Mouse (Mus musculus) lung, postnatal 25 days (tissue): ENCODE data around the gene Polh.

Experiments
- DNase-seq: peaks from one replicate; pipeline ENCODE4 v3.0.0; 2022; ENCODE audit warnings: low spot score

Polh gene

DNA sequence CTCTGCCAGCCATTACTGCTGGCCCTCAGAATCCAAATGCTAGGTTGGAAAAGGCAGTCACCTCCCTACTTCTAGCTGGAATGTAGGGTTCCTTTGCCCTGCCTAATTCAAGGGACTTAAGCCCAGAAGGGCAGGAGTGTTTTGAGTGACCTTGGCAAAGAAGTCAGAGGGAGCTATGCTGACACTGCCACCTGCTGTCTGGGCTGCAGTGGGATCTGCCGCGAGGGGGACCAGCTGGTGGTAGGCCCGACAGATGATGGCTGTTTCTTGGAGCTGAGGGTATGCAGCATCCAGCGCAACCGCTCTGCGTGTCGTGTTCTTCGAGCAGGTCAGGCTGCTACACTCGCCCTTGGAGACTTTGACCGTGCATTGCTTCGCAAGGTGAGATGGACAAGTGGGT lies 35.4 kb downstream of the Polh start:
- DNase-seq = no peak

GRCm38 (mm10) chr17:46166270-46166669 lies 36.2 kb downstream of the Polh start:
- no peak for DNase-seq

DNA sequence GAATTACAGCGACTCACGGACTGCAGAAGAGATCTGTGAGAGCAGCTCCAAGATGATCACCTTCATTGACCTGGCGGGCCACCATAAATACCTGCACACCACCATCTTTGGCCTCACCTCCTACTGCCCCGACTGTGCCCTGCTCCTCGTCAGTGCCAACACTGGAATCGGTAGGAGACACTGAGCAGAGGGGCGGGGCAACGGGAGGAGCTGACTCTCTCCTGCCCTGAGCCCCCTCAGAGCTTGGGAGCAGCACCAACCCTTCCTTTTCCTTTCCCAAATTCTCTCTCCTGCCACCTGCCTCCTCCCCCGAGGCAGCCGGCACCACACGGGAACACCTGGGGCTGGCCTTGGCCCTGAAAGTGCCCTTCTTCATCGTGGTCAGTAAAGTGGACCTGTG lies 37.0 kb downstream of the Polh start:
- DNase-seq = no peak

- DNase-seq = no peak
Measured at GRCm38 (mm10) chr17:46164791-46165190, 37.7 kb downstream of the Polh start.

- no peak for DNase-seq
Measured at GRCm38 (mm10) chr17:46164301-46164700, 38.1 kb downstream of the Polh start.

DNA sequence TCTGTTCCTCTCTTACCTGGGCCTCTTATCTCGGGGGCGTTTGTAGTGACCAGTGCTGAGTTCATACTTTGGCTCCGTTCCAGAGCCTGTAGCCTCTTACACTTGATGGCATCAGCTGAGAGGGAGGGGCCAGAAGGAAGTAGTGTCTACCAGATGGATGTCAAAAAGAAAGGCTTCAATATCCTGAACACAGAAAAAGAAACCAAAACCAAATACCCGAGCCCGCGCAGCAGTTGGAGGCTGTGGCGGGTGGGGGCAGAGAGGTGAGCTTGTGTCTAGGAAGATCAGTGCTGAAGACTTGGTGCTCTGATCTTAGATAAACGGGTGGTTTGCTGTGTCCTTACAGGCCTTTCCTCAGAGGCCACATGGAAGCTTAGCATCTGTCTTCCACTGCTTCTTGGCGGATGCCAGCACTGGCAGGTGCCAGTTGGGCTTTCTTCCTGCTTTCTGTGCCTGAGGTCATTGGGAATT lies 39.5 kb downstream of the Polh start:
- peak; percentile 81 for DNase-seq

GRCm38 (mm10) chr17:46162551-46162950 lies 39.9 kb downstream of the Polh start:
- no peak for DNase-seq

DNA sequence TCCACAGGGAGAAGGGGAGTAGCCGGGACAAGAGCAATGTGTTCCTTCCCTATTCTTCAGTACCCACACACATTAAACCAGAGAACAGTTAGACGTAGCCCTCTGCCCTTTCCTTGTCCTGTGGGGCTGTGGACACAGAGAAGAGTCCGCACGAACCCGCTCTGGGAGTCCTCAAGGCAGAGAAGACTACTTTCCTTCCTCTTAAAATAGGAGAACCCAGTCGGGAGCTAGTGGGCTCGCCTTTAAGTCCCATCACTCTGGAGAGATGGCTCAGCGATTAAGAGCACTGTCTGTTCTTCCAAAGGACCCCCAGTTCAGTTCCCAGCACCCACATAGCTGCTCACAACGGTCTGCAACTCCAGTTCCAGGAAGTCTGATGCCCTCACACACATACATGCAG lies 40.7 kb downstream of the Polh start:
- DNase-seq = no peak

GRCm38 (mm10) chr17:46161179-46161578 lies 41.3 kb downstream of the Polh start:
- no peak for DNase-seq

- peak; percentile 99 for DNase-seq
Measured at GRCm38 (mm10) chr17:46160686-46161085, 41.8 kb downstream of the Polh start, which contains the start of gene Gtpbp2. Gtpbp2 (plus strand) TSS chr17:46161032.

DNA sequence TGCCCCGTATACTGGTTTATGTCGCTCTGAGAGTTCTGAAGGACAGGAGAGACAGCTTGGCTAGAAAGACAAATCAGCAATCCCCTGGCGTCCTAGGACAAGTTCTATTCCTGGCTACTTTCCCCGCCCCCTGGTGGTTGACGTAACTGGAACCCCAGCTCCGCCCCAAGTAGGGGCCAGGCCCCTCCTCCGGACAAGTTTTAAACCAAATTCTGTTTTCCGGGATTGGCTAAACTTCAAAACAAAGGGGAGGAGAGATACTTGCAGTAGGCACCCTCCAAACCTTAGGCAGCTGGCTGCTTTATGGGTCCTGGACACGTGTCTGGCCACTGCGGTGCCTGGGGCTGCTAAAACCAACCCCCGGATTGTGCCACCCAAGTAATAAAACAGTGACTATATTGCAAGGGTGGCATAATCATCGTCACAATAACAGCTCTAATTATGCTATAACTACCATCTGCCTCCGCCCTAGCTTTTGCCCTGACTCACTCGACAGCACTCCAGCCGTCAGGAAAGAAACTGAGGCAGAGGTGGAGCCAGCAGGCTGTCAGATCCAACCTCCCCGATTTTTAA lies 42.3 kb downstream of the Polh start:
- peak; percentile 96 for DNase-seq

DNA sequence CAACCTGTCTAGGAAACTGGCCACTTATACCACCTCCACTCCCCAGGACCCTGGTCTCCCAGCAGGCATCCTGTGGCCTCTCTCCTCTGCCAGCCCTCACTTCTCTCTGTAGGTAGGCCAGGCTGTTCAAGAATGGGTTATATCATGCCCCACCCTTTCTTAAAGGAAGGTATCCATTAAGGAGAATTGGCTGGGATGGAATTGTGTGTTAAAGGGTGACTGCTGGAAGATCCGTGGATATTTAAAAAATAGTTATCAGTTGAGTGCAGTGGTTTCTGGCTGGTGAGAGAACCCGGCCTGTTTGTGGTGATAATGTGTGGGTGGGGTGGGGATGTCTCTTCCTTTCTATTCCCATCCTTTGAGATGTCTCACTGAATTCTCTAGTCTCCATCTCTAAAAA lies 43.2 kb downstream of the Polh start:
- no peak for DNase-seq

- DNase-seq = no peak
Measured at GRCm38 (mm10) chr17:46157131-46157530, 45.3 kb downstream of the Polh start.

- DNase-seq = no peak
Measured at GRCm38 (mm10) chr17:46156680-46157079, 45.8 kb downstream of the Polh start.

DNA sequence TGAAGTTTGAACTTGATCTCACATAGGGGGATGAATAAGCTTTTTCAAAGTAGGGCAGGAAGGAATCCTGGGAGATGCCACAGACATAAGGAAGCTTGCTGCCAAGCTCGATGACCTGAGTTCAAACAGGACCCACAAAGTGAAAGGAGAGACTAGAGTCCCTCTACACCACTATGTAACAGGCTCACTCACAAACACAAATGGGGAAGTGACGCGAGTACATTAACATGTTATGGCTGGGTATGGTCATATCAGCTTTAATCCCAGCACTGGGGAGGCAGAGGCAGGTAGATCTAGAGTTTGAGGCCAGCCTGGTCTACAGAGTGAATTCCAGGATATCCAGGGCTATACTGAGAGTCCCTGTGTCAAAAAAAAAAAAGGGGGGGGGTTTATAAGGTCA lies 48.1 kb downstream of the Polh start:
- DNase-seq = no peak

GRCm38 (mm10) chr17:46152847-46153782 lies 49.3 kb downstream of the Polh start, which contains the start of gene Mad2l1bp:
Mad2l1bp (minus strand) TSS chr17:46153553.
- DNase-seq = peak; percentile 96

GRCm38 (mm10) chr17:46143578-46144423 lies 58.6 kb downstream of the Polh start, which contains the start of gene Rsph9:
Rsph9 (minus strand) TSS chr17:46144216.
- DNase-seq = peak; percentile 92

DNA sequence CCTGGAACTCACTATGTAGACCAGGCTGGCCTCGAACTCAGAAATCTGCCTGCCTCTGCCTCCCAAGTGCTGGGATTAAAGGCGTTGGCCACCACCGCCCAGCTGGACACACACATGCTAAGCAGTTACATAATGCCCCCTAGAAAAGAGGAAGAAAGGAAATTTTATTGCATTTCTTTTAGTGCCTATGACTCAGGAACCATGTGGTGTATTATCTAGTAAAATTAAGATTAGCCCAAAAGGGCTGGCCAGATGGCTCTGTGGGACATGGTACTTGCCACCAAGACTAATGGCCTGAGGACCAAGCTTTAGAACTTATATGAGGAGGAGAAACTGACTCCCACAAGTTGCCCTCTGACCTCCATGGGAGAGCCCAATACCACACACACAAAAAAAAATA lies 62.6 kb downstream of the Polh start:
- DNase-seq = no peak

GRCm38 (mm10) chr17:46138563-46139236 lies 63.7 kb downstream of the Polh start:
- DNase-seq = no peak

- no peak for DNase-seq
Measured at GRCm38 (mm10) chr17:46132862-46133261, 69.6 kb downstream of the Polh start.

GRCm38 (mm10) chr17:46132058-46132718 lies 70.3 kb downstream of the Polh start:
- peak; percentile 69 for DNase-seq
